Mouse (Mus musculus) E14TG2a.4 (cell line): ENCODE data around the gene Rps19.

Experiments used
- CTCF ChIP-seq: conservative IDR thresholded peaks from 2 replicates; pipeline ENCODE4 v1.5.1; 2014; ENCODE audit warnings: low read length
- NANOG ChIP-seq: IDR thresholded peaks from 2 replicates; pipeline ENCODE4 v1.6.1; 2014; ENCODE audit warnings: borderline replicate concordance, low read length, mixed read lengths
- POU5F1 ChIP-seq: IDR thresholded peaks from 2 replicates; pipeline ENCODE4 v1.6.1; 2014; ENCODE audit warnings: low read length, borderline replicate concordance

DNA sequence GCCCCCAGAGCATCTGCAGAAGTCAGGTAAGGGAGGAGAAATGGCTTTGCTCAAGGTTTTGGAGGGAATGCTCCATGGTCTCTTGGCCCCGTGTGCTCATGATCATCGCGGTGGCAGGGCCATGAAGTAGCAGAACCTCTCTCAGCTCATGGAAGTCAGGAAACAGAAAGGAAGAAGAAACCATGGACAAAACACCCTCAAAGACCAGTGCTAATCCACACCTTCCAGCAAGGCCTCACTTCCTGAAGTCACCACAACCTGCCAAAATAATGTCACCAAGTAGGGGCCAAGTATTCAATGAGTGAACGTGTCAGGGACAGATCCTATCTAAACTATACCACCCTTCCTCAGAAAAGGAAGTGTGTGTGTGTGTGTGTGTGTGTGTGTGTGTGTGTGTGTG is 21.3 kb upstream of the Rps19 start:
- no peak for TF ChIP-seq CTCF
- no peak for TF ChIP-seq POU5F1
- no peak for TF ChIP-seq NANOG
